Mouse (Mus musculus) MEL (cell line): ENCODE results near the gene Nphs2. TPM values are rescaled to one million over a fixed set of nuclear protein-coding genes. Genes with fewer than 3 reads are reported as not detected.

Source experiments
- DNase-seq: peaks from one replicate; pipeline ENCODE4 v3.0.0; 2011; ENCODE audit warnings: low read depth, low spot score
- H3K27ac ChIP-seq: 2 replicates; pipeline ENCODE4 v1.5.1; 2012; ENCODE audit warnings: low read depth, mild to moderate bottlenecking, control low read depth, low read length, moderate library complexity; ENCODE audit not compliant: control insufficient read depth
- H3K27me3 ChIP-seq, 2 experiments: fragments of 150-350 bp in 1 of 2; sonication (generic) in 1 of 2; 2 replicates each; pipeline ENCODE4 v1.6.1; 2012; ENCODE audit warnings: low read length in 2 of 2, mild to moderate bottlenecking in 2 of 2, improper control_type of control experiment in 1 of 2, moderate library complexity in 1 of 2; ENCODE audit not compliant: insufficient read depth in 2 of 2, control insufficient read depth in 1 of 2
- H3K36me3 ChIP-seq, 2 experiments: 2 replicates each; pipeline ENCODE4 v1.6.1; 2012 to 2014; ENCODE audit warnings: low read length in 2 of 2, improper control_type of control experiment in 1 of 2, inconsistent platforms in 1 of 2, mild to moderate bottlenecking in 1 of 2; ENCODE audit not compliant: insufficient read depth in 2 of 2, control insufficient read depth in 1 of 2
- H3K4me1 ChIP-seq, 2 experiments: fragments of 150-350 bp in 1 of 2; sonication (generic) in 1 of 2; 2 replicates each; pipeline ENCODE4 v1.6.1; 2012; ENCODE audit warnings: low read length in 2 of 2, improper control_type of control experiment in 1 of 2, mild to moderate bottlenecking in 1 of 2; ENCODE audit not compliant: insufficient read depth in 2 of 2, control insufficient read depth in 1 of 2
- H3K4me3 ChIP-seq, 2 experiments: fragments of 150-350 bp in 1 of 2; sonication (generic) in 1 of 2; 2 replicates each; pipeline ENCODE4 v1.5.1; 2012; ENCODE audit warnings: low read depth in 2 of 2, low read length in 2 of 2, mild to moderate bottlenecking in 2 of 2, moderate library complexity in 2 of 2, control low read depth in 1 of 2, improper control_type of control experiment in 1 of 2; ENCODE audit not compliant: control insufficient read depth in 1 of 2, insufficient read depth in 1 of 2
- H3K79me2 ChIP-seq: 2 replicates; pipeline ENCODE4 v1.6.1; 2012; ENCODE audit warnings: mild to moderate bottlenecking, low read length, moderate library complexity; ENCODE audit not compliant: control insufficient read depth, poor library complexity, insufficient read depth
- H3K9ac ChIP-seq: 2 replicates; pipeline ENCODE4 v1.6.1; 2012; ENCODE audit warnings: low read depth, mild to moderate bottlenecking, control low read depth, low read length, moderate library complexity; ENCODE audit not compliant: control insufficient read depth, poor library complexity, severe bottlenecking
- H3K9me3 ChIP-seq: fragments of 150-350 bp; sonication (generic); replicated peaks from 2 replicates; pipeline ENCODE4 v1.6.1; 2012; ENCODE audit warnings: mild to moderate bottlenecking, low read length, improper control_type of control experiment, moderate library complexity; ENCODE audit not compliant: insufficient read depth
- CHD1 ChIP-seq: IDR thresholded peaks from 2 replicates; pipeline ENCODE4 v1.6.1; 2012; ENCODE audit warnings: low read depth, mild to moderate bottlenecking, inconsistent platforms, low read length, improper control_type of control experiment
- CHD2 ChIP-seq: IDR thresholded peaks from 2 replicates; pipeline ENCODE4 v1.6.1; 2011; ENCODE audit warnings: low read length, improper control_type of control experiment
- EP300 ChIP-seq, 2 experiments: IDR thresholded peaks; 2 replicates each; pipeline ENCODE4 v1.6.1; 2011; ENCODE audit warnings: improper control_type of control experiment in 2 of 2, low read length in 2 of 2, low read depth in 1 of 2, mild to moderate bottlenecking in 1 of 2
- ETS1 ChIP-seq: IDR thresholded peaks from 2 replicates; pipeline ENCODE4 v1.6.1; 2012; ENCODE audit warnings: low read depth, mild to moderate bottlenecking, inconsistent platforms, low read length, improper control_type of control experiment, moderate library complexity
- HCFC1 ChIP-seq: IDR thresholded peaks from 2 replicates; pipeline ENCODE4 v1.6.1; 2012; ENCODE audit warnings: low read depth, mild to moderate bottlenecking, inconsistent platforms, low read length, improper control_type of control experiment, moderate library complexity
- MAFK ChIP-seq: IDR thresholded peaks from 2 replicates; pipeline ENCODE4 v1.6.1; 2011; ENCODE audit warnings: low read depth, mild to moderate bottlenecking, low read length, improper control_type of control experiment, borderline replicate concordance
- MAX ChIP-seq: IDR thresholded peaks from 2 replicates; pipeline ENCODE4 v1.6.1; 2011; ENCODE audit warnings: low read length, improper control_type of control experiment
- MAZ ChIP-seq: IDR thresholded peaks from 2 replicates; pipeline ENCODE4 v1.6.1; 2012; ENCODE audit warnings: low read depth, mild to moderate bottlenecking, inconsistent platforms, low read length, improper control_type of control experiment
- MXI1 ChIP-seq: IDR thresholded peaks from 2 replicates; pipeline ENCODE4 v1.6.1; 2011; ENCODE audit warnings: mild to moderate bottlenecking, low read depth, low read length, improper control_type of control experiment
- MYB ChIP-seq: IDR thresholded peaks from 2 replicates; pipeline ENCODE4 v1.6.1; 2011; ENCODE audit warnings: mild to moderate bottlenecking, low read depth, low read length, improper control_type of control experiment
- MYC ChIP-seq: IDR thresholded peaks from 2 replicates; pipeline ENCODE4 v1.6.1; 2011; ENCODE audit warnings: low read depth, mild to moderate bottlenecking, low read length, improper control_type of control experiment, moderate library complexity
- NELFE ChIP-seq: IDR thresholded peaks from 2 replicates; pipeline ENCODE4 v1.6.1; 2011; ENCODE audit warnings: low read depth, low read length, improper control_type of control experiment
- NRF1 ChIP-seq: IDR thresholded peaks from 2 replicates; pipeline ENCODE4 v1.6.1; 2014; ENCODE audit warnings: low read depth, mild to moderate bottlenecking, inconsistent platforms, low read length, improper control_type of control experiment, moderate library complexity; ENCODE audit not compliant: poor library complexity, insufficient read depth, severe bottlenecking
- POLR2AphosphoS2 ChIP-seq: IDR thresholded peaks from 2 replicates; pipeline ENCODE4 v1.6.1; 2011; ENCODE audit warnings: low read length, improper control_type of control experiment
- POLR2AphosphoS5 ChIP-seq: IDR thresholded peaks from 2 replicates; pipeline ENCODE4 v1.6.1; 2012; ENCODE audit warnings: low read depth, borderline replicate concordance, mild to moderate bottlenecking, inconsistent platforms, low read length, moderate library complexity, mixed read lengths
- RCOR1 ChIP-seq: IDR thresholded peaks from 2 replicates; pipeline ENCODE4 v1.6.1; 2012; ENCODE audit warnings: low read depth, mild to moderate bottlenecking, inconsistent platforms, low read length, improper control_type of control experiment
- SMC3 ChIP-seq: IDR thresholded peaks from 2 replicates; pipeline ENCODE4 v1.6.1; 2011; ENCODE audit warnings: low read depth, low read length, improper control_type of control experiment
- TCF12 ChIP-seq: IDR thresholded peaks from 2 replicates; pipeline ENCODE4 v1.6.1; 2014; ENCODE audit warnings: low read depth, mild to moderate bottlenecking, inconsistent platforms, low read length, improper control_type of control experiment, moderate library complexity
- USF1 ChIP-seq: IDR thresholded peaks from 2 replicates; pipeline ENCODE4 v1.6.1; 2014; ENCODE audit warnings: low read depth, mild to moderate bottlenecking, inconsistent platforms, low read length, improper control_type of control experiment, moderate library complexity
- USF2 ChIP-seq, 2 experiments: IDR thresholded peaks; 2 replicates each; pipeline ENCODE4 v1.6.1; 2011 to 2012; ENCODE audit warnings: improper control_type of control experiment in 2 of 2, low read length in 2 of 2, borderline replicate concordance in 1 of 2, inconsistent platforms in 1 of 2, low read depth in 1 of 2, mild to moderate bottlenecking in 1 of 2; ENCODE audit not compliant: insufficient read depth in 1 of 2
- ZC3H11A ChIP-seq: IDR thresholded peaks from 2 replicates; pipeline ENCODE4 v1.6.1; 2012; ENCODE audit warnings: low read depth, mild to moderate bottlenecking, inconsistent platforms, low read length, improper control_type of control experiment
- ZKSCAN1 ChIP-seq: IDR thresholded peaks from 2 replicates; pipeline ENCODE4 v1.6.1; 2012; ENCODE audit warnings: low read depth, mild to moderate bottlenecking, inconsistent platforms, low read length, improper control_type of control experiment, moderate library complexity
- ZMIZ1 ChIP-seq: IDR thresholded peaks from 2 replicates; pipeline ENCODE4 v1.6.1; 2012; ENCODE audit warnings: low read depth, mild to moderate bottlenecking, inconsistent platforms, low read length, improper control_type of control experiment, moderate library complexity
- ZNF384 ChIP-seq: IDR thresholded peaks from 2 replicates; pipeline ENCODE4 v1.6.1; 2012; ENCODE audit warnings: low read depth, mild to moderate bottlenecking, inconsistent platforms, low read length, improper control_type of control experiment
- polyA plus RNA-seq, 2 experiments: library from polyadenylated mRNA; stranded (reverse) in 1 of 2; unstranded in 1 of 2; fragments of >175 nt in 1 of 2; fragments of >200 nt in 1 of 2; gene quantifications; 2 replicates each; pipeline versions ENCODE4 v1.2.1 to v1.2.4; 2012; ENCODE audit warnings: low replicate concordance in 2 of 2, low read depth in 1 of 2; ENCODE audit not compliant: insufficient read length in 2 of 2, insufficient read depth in 1 of 2, missing spikeins in 1 of 2
- total RNA-seq: library from RNA; depleted of rRNA; stranded (reverse); fragments of 300-350 nt; gene quantifications from 2 replicates; pipeline ENCODE4 v1.2.3, GENCODE M21; 2012

Gene Nphs2
- total and polyA plus RNA-seq, 3 experiments = not detected

DNA sequence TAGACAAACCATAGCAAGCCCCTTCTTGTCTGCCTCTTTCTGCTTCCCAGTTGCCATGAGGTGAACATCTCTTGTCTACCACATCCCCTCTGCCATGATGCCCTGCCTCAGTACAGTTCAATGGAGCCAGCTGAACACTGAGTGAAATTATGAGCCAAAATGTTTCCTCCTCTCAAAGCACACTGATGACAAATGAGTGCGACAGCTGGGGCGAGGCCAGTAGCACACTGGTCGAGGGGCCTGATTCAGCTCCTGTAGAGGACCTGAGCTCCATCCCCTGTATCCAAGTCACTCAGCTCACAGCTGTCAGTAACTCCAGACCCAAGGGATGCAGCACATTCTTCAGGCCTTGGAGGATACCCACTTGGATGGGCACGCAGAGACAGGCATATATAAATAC lies 35.1 kb downstream of the Nphs2 start:
- TF ChIP-seq ZC3H11A (no peak), ZKSCAN1 (no peak), USF2 (IDR thresholded peaks at IDR 0.05; ENCODE audit: borderline replicate concordance in 1 of 2, insufficient read depth in 1 of 2, low read depth in 1 of 2, low read length in 2 of 2) (no peak), NRF1 (no peak), EP300 (IDR thresholded peaks at IDR 0.05; ENCODE audit: low read depth in 1 of 2, low read length in 2 of 2) (no peak), SMC3 (no peak), POLR2AphosphoS2 (no peak), TCF12 (no peak), CHD2 (no peak), MAZ (no peak), RCOR1 (no peak), ZMIZ1 (no peak), NELFE (no peak), POLR2AphosphoS5 (no peak), MYC (no peak), USF1 (no peak)
- Histone ChIP-seq H3K9me3 (no peaks in the 10 kb centered on the region), H3K79me2 (no peaks in the 10 kb centered on the region), H3K36me3 (no peaks in the 10 kb centered on the region), H3K4me1 (no peaks in the 10 kb centered on the region), H3K4me3 (no peak overlapping the region), H3K27ac (no peak overlapping the region), H3K27me3 (no peaks in the 10 kb centered on the region; a peak in 1 of 4 replicates), H3K9ac (no peak overlapping the region)
- no peak for DNase-seq

GRCm38 (mm10) chr1:156349031-156349430 lies 38.5 kb downstream of the Nphs2 start:
- no peaks in the 10 kb centered on the region for H3K9me3 ChIP-seq
- DNase-seq = no peak
- H3K4me3 ChIP-seq = no peak overlapping the region
- TF ChIP-seq NELFE = no peak
- no peak for TF ChIP-seq CHD1
- no peak for TF ChIP-seq MAFK
- TF ChIP-seq MAX = no peak
- TF ChIP-seq POLR2AphosphoS5 = no peak
- TF ChIP-seq ETS1 = no peak
- no peak for TF ChIP-seq SMC3
- TF ChIP-seq HCFC1 = no peak
- TF ChIP-seq MYB = no peak
- TF ChIP-seq ZKSCAN1 = no peak
- no peak for TF ChIP-seq ZNF384
- TF ChIP-seq MXI1 = no peak
- H3K27ac ChIP-seq = no peak overlapping the region
- H3K9ac ChIP-seq = no peak overlapping the region
- H3K4me1 ChIP-seq = no peaks in the 10 kb centered on the region
- H3K27me3 ChIP-seq = no peaks in the 10 kb centered on the region; a peak in 1 of 4 replicates
- no peaks in the 10 kb centered on the region for H3K36me3 ChIP-seq
- H3K79me2 ChIP-seq = no peaks in the 10 kb centered on the region
